8 mouse cellular contexts compared by ENCODE assay signal in genomic region chr10:128910066-128910841, GRCm38 (mm10). TPM values are rescaled to one million over a fixed set of nuclear protein-coding genes. Genes with fewer than 3 reads are reported as not detected.
DNase-seq lines count a peak whose midpoint lies in the region; ATAC-seq and TF ChIP-seq lines count a peak whose summit lies in the region.

No protein-coding gene starts in this region.

- peak; percentile 16; the same call in 1 of the 2 replicates for ATAC-seq in frontal cortex, adult (ENCODE audit: low TSS enrichment)
- peak; percentile 58 for ATAC-seq in intestine, embryonic 15.5 days
- peak; percentile 14; the same call in 1 of the 2 replicates for ATAC-seq in liver, embryonic 14.5 days (ENCODE audit: insufficient read depth)

- no peak for TF ChIP-seq CTCF in liver, embryonic 14.5 days (IDR thresholded peaks at IDR 0.05; ENCODE audit: low read depth)

- under 1% methylated on average over 66 of the region's 66 CpGs for WGBS in intestine, embryonic 15.5 days
- WGBS in liver, embryonic 14.5 days (ENCODE audit: insufficient replicate concordance): 3% methylated on average over 66 of the region's 66 CpGs

- no peak for DNase-seq in frontal cortex, postnatal 25 days (ENCODE audit: low spot score in 2 of 2)
- DNase-seq in adrenal gland, postnatal 14 days: peak; percentile 69
- peak; percentile 56 for DNase-seq in gastrocnemius, adult 18-20 months (ENCODE audit: low spot score)
- DNase-seq in liver, embryonic 14.5 days (ENCODE audit: low read depth in 3 of 3, low spot score in 3 of 3): no peak
- DNase-seq in neural tube, embryonic 10.5 days (ENCODE audit: extremely low spot score, low spot score): peak; percentile 70
- DNase-seq in natural killer cell, adult 2 months (ENCODE audit: low spot score in 2 of 2): no peak

- peak overlapping the region; percentile 90 for H3K9ac ChIP-seq in intestine, embryonic 15.5 days
- H3K9ac ChIP-seq in liver, embryonic 14.5 days (replicated peaks): peak overlapping the region; percentile 59

- peaks cover 21% of the 10 kb centered on the region for H3K4me1 ChIP-seq in intestine, embryonic 15.5 days (replicated peaks)
- peaks cover 0 to 3% of the 10 kb centered on the region in 2 experiments; a peak in 1 of 4 replicates for H3K4me1 ChIP-seq in liver, embryonic 14.5 days (replicated peaks; ENCODE audit: control insufficient read depth in 2 of 2, insufficient read depth in 2 of 2, low read length in 1 of 2)

- peak overlapping the region; percentile 92 for H3K27ac ChIP-seq in intestine, embryonic 15.5 days
- H3K27ac ChIP-seq in liver, embryonic 14.5 days: no peak overlapping the region

- H3K27me3 ChIP-seq in intestine, embryonic 15.5 days (replicated peaks): no peaks in the 10 kb centered on the region
- peaks cover 26% of the 10 kb centered on the region for H3K27me3 ChIP-seq in liver, embryonic 14.5 days (ENCODE audit: control insufficient read depth, insufficient read depth, low read length)

- H3K9me3 ChIP-seq in intestine, embryonic 15.5 days: no peaks in the 10 kb centered on the region
- H3K9me3 ChIP-seq in liver, embryonic 14.5 days (ENCODE audit: control insufficient read depth, low read length): no peaks in the 10 kb centered on the region

- TF ChIP-seq EP300 in liver, embryonic 14.5 days (IDR thresholded peaks at IDR 0.05; ENCODE audit: low read depth): no peak

- peaks cover 12% of the 10 kb centered on the region for H3K36me3 ChIP-seq in intestine, embryonic 15.5 days
- H3K36me3 ChIP-seq in liver, embryonic 14.5 days (replicated peaks; ENCODE audit: control insufficient read depth, insufficient read depth, low read depth): no peaks in the 10 kb centered on the region

- H3K4me3 ChIP-seq in intestine, embryonic 15.5 days (replicated peaks): peak overlapping the region; percentile 75
- peak overlapping the region; percentile 61 to 64 for H3K4me3 ChIP-seq in liver, embryonic 14.5 days (ENCODE audit: insufficient read depth in 1 of 2, low read depth in 2 of 2, low read length in 2 of 2)

- H3K4me2 ChIP-seq in intestine, embryonic 15.5 days (replicated peaks): peak overlapping the region; percentile 84
- peak overlapping the region; percentile 41 for H3K4me2 ChIP-seq in liver, embryonic 14.5 days (ENCODE audit: low read depth)

RNA-seq across cellular contexts. Expression of gene Cd63, which starts 9.5 kb away (rescaled TPM):
- 217 and 234 TPM in 2 replicates for total RNA-seq in adrenal gland, postnatal 14 days (2021)
- total RNA-seq in gastrocnemius, adult 18-20 months (2021): 100 to 1,000 TPM; 101 to 160 TPM
- 708 and 725 TPM in 2 replicates for polyA plus RNA-seq in intestine, embryonic 15.5 days (2015; fragmentation: Nextera tagmentation; extraction: Ambion mirVana)
- polyA plus RNA-seq in liver, embryonic 14.5 days (2012; rRNA removed): 22.5 and 29.6 TPM in 2 replicates
- 73.0 and 85.0 TPM in 2 replicates for polyA plus RNA-seq in liver, embryonic 14.5 days (2014; fragmentation: Nextera tagmentation; extraction: Ambion mirVana)

RNA-seq across cellular contexts. Expression of gene Rdh5, which starts 12.4 kb away (rescaled TPM):
- 10.9 and 15.5 TPM in 2 replicates for total RNA-seq in adrenal gland, postnatal 14 days (2021)
- total RNA-seq in gastrocnemius, adult 18-20 months (2021): 1 to 10 TPM; 3.1 to 3.9 TPM
- 11.7 and 12.0 TPM in 2 replicates for polyA plus RNA-seq in intestine, embryonic 15.5 days (2015; fragmentation: Nextera tagmentation; extraction: Ambion mirVana)
- 12.1 and 12.3 TPM in 2 replicates for polyA plus RNA-seq in liver, embryonic 14.5 days (2012; rRNA removed)
- 13.6 and 15.8 TPM in 2 replicates for polyA plus RNA-seq in liver, embryonic 14.5 days (2014; fragmentation: Nextera tagmentation; extraction: Ambion mirVana)

RNA-seq across cellular contexts. Expression of gene Bloc1s1, which starts 13.6 kb away (rescaled TPM):
- 220 TPM in 2 replicates for total RNA-seq in adrenal gland, postnatal 14 days (2021)
- 100 to 1,000 TPM; 153 to 154 TPM for total RNA-seq in gastrocnemius, adult 18-20 months (2021)
- polyA plus RNA-seq in intestine, embryonic 15.5 days (2015; fragmentation: Nextera tagmentation; extraction: Ambion mirVana): 194 and 203 TPM in 2 replicates
- polyA plus RNA-seq in liver, embryonic 14.5 days (2012; rRNA removed): 67.2 and 95.9 TPM in 2 replicates
- 99.2 and 99.8 TPM in 2 replicates for polyA plus RNA-seq in liver, embryonic 14.5 days (2014; fragmentation: Nextera tagmentation; extraction: Ambion mirVana)

RNA-seq across cellular contexts. Expression of gene Gdf11, which starts 18.7 kb away (rescaled TPM):
- 3.0 and 3.9 TPM in 2 replicates for total RNA-seq in adrenal gland, postnatal 14 days (2021)
- total RNA-seq in gastrocnemius, adult 18-20 months (2021): 1 to 10 TPM; 2.8 to 8.0 TPM
- 3.5 and 3.9 TPM in 2 replicates for polyA plus RNA-seq in intestine, embryonic 15.5 days (2015; fragmentation: Nextera tagmentation; extraction: Ambion mirVana)
- polyA plus RNA-seq in liver, embryonic 14.5 days (2012; rRNA removed): 0.32 and 0.36 TPM in 2 replicates
- polyA plus RNA-seq in liver, embryonic 14.5 days (2014; fragmentation: Nextera tagmentation; extraction: Ambion mirVana): 0.16 and 0.23 TPM in 2 replicates

RNA-seq across cellular contexts. Expression of gene Itga7, which starts 23.4 kb away (rescaled TPM):
- total RNA-seq in adrenal gland, postnatal 14 days (2021): 18.7 and 19.0 TPM in 2 replicates
- 10 to 100 TPM; 40.4 to 60.8 TPM for total RNA-seq in gastrocnemius, adult 18-20 months (2021)
- 2.9 and 3.8 TPM in 2 replicates for polyA plus RNA-seq in intestine, embryonic 15.5 days (2015; fragmentation: Nextera tagmentation; extraction: Ambion mirVana)
- polyA plus RNA-seq in liver, embryonic 14.5 days (2012; rRNA removed): 0.09 and 0.19 TPM in 2 replicates
- polyA plus RNA-seq in liver, embryonic 14.5 days (2014; fragmentation: Nextera tagmentation; extraction: Ambion mirVana): 0.04 and 0.15 TPM in 2 replicates

Comparison
In these comparisons a context has a peak if more than half of its experiments do, and no peak if none do; other contexts are left out.
1. DNase-seq: peak in adrenal gland, postnatal 14 days (single experiment), gastrocnemius, adult 18-20 months (single experiment) and neural tube, embryonic 10.5 days (single experiment); none in frontal cortex, postnatal 25 days (0 of 2), liver, embryonic 14.5 days (0 of 3) and natural killer cell, adult 2 months (0 of 2).
2. Peak in every context shown above with its lines, with median percentiles within 50 percentile points of each other: ATAC-seq.